Mouse (Mus musculus) embryonic facial prominence, embryonic 13.5 days (tissue): ENCODE results near the gene Ugt1a6a. TPM values are rescaled to one million over a fixed set of nuclear protein-coding genes. Genes with fewer than 3 reads are reported as not detected.
"Not testable (repeated sequence)": the region's sequence is repeated elsewhere in the genome, so short reads cannot be mapped to it uniquely, and the experiment has no call there.

ENCODE experiments used
- ATAC-seq: fragments of 200-750 bp; cut with Nextera tagmentation; 2 replicates; pipeline ENCODE4 v1.8.0; 2017; ENCODE audit warnings: low read depth; ENCODE audit not compliant: insufficient number of reproducible peaks, insufficient read depth, low FRiP score, low TSS enrichment
- H3K27ac ChIP-seq: fragments of 300-500 bp; sonication (generic); 2 replicates; pipeline ENCODE4 v1.5.1; 2015; ENCODE audit warnings: moderate library complexity, mild to moderate bottlenecking, inconsistent platforms
- H3K27me3 ChIP-seq: fragments of 300-500 bp; sonication (generic); 2 replicates; pipeline ENCODE4 v1.6.1; 2015; ENCODE audit warnings: mild to moderate bottlenecking, inconsistent platforms
- H3K36me3 ChIP-seq: fragments of 300-500 bp; sonication (generic); 2 replicates; pipeline ENCODE4 v1.6.1; 2015; ENCODE audit warnings: mild to moderate bottlenecking, inconsistent platforms
- H3K4me1 ChIP-seq: fragments of 300-500 bp; sonication (generic); 2 replicates; pipeline ENCODE4 v1.6.1; 2015; ENCODE audit warnings: inconsistent platforms
- H3K4me2 ChIP-seq: fragments of 300-500 bp; sonication (generic); 2 replicates; pipeline ENCODE4 v1.6.1; 2015; ENCODE audit warnings: moderate library complexity, mild to moderate bottlenecking, inconsistent platforms
- H3K4me3 ChIP-seq: fragments of 300-500 bp; sonication (generic); 2 replicates; pipeline ENCODE4 v1.5.1; 2015; ENCODE audit warnings: mild to moderate bottlenecking, inconsistent platforms
- H3K9ac ChIP-seq: fragments of 300-500 bp; sonication (generic); 2 replicates; pipeline ENCODE4 v1.6.1; 2015; ENCODE audit warnings: mild to moderate bottlenecking, inconsistent platforms
- H3K9me3 ChIP-seq: fragments of 300-500 bp; sonication (generic); 2 replicates; pipeline ENCODE4 v1.6.1; 2016; ENCODE audit warnings: inconsistent platforms
- WGBS: fragments of 180-500 bp; shearing (Covaris S2); methylation state at CpG from one replicate; pipeline ENCODE4 v1.1.7; 2015; ENCODE audit warnings: mixed read lengths; 5-methylcytosine and 5-hydroxymethylcytosine counted together
- polyA plus RNA-seq: library from polyadenylated mRNA; unstranded; fragments of >200 nt; fragmentation: Nextera tagmentation; extraction: Ambion mirVana; gene quantifications from 2 replicates; pipeline ENCODE4 v1.2.1, GENCODE M21; 2015

Gene Ugt1a6a
- polyA plus RNA-seq, 1 experiment from 2014 or later: 4.8 TPM

DNA sequence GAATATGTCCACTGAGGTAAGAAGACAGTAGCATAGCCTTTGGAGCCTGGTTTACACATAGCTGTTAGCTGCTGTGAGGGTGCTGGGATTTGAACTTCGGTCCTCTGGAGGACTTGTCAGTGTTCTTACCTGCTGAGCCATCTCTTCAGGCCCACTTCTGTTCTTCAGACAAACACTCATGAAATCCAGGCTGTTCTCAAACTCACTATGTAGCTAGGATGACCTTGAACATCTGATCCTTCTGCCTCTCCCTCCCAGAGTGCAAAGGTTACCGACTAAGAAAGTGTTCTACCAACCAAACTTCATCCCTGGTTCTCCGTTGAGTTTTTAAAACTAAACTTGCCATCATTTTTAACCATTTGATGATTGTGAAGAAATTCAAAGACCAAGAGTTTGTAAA lies 2.7 kb downstream of the Ugt1a6a start:
- no peak overlapping the region for H3K4me2 ChIP-seq
- no peak for ATAC-seq
- H3K27me3 ChIP-seq: no peaks in the 10 kb centered on the region
- H3K27ac ChIP-seq: no peak overlapping the region
- 80% methylated on average over 3 of the region's 3 CpGs for WGBS
- peaks cover 12% of the 10 kb centered on the region for H3K4me1 ChIP-seq
- no peak overlapping the region for H3K9ac ChIP-seq
- H3K36me3 ChIP-seq: no peaks in the 10 kb centered on the region
- H3K4me3 ChIP-seq: no peak overlapping the region
- no peaks in the 10 kb centered on the region for H3K9me3 ChIP-seq

DNA sequence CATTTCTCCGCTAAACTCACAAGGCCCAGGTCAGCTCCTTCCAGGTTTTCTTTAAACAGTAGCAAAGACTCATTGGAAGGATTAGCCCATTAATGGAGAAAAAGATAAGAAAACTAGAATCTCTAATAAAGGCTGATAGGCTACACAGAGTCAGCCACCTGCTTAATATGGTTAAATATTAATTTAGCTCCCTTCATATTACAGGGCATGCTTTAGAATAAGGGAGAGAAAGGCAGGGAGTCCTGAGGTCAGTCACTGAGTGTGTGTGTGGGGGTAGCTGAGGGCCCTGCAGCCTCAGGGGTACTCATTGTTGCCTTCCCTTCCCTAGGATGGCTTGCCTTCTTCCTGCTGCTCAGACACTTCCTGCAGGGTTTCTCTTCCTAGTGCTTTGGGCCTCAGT lies 3.5 kb downstream of the Ugt1a6a start:
- Histone ChIP-seq H3K9me3 (no peaks in the 10 kb centered on the region), H3K4me2 (no peak overlapping the region), H3K4me3 (no peak overlapping the region), H3K9ac (no peak overlapping the region), H3K36me3 (no peaks in the 10 kb centered on the region), H3K27me3 (no peaks in the 10 kb centered on the region), H3K4me1 (peaks cover 12% of the 10 kb centered on the region), H3K27ac (no peak overlapping the region)
- ATAC-seq: no peak
- 95% methylated on average over 1 of the region's 1 CpGs for WGBS

DNA sequence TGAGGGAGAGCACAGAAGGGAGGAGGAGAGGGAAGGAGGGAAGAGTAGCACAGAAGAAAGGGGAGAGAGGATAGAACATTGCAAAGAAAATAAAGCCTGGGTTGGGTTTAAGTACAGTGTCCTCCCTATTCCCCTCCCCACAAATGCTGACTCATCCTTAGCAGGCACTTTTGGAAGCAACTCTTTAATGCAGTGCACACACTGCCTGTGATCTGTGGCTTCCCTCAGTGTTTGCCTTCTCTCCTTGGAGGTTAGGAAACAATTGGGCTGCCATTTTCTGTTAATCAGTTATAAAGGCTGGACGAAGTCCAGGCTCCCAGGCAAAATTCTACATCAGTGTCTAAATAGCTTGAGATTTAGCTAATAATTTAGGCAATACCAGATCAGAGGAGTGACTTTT lies 5.9 kb downstream of the Ugt1a6a start:
- H3K27ac ChIP-seq, H3K9ac ChIP-seq, H3K36me3 ChIP-seq, H3K4me3 ChIP-seq, H3K4me2 ChIP-seq, H3K9me3 ChIP-seq, ATAC-seq, H3K4me1 ChIP-seq, H3K27me3 ChIP-seq: not testable (repeated sequence)
- WGBS: 57% methylated on average over 1 of the region's 1 CpGs

DNA sequence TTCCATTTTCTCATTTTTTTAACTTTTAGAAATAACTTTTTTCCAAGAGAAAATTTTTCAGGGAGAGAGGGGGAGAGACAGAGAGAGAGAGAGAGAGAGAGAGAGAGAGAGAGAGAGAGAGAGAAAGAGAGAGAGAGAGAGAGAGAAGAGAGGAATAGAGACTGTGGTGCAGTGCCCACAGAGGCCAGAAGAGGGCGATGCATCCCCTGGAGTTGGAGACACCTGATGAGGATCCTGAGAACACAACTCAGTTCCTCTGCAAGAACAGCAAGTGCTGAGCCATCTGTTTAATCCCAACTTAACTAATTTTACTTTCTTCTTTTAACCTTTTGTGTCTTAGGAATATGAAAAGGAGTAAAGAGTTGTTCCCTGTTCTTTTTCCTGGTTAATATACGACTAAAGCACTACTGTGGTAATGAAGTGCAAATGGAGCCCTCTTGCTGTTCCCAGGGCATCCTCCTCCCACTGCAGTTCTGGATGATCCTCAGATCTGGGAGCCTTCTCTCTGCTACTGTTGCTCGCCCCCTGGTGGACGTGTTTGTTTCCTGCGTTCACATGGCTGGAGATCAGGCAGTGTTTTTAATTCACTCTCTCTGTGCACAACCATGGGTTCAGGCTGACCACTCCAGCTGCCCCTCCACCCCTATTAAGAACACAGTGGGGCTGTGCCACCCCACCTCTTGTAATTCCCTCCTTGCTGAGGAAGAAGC lies 9.5 kb downstream of the Ugt1a6a start:
- not testable (repeated sequence) for H3K4me2 ChIP-seq, H3K27me3 ChIP-seq, H3K27ac ChIP-seq, ATAC-seq, H3K36me3 ChIP-seq, H3K4me1 ChIP-seq, H3K9me3 ChIP-seq, H3K4me3 ChIP-seq, H3K9ac ChIP-seq
- 3% methylated on average over 5 of the region's 5 CpGs for WGBS

DNA sequence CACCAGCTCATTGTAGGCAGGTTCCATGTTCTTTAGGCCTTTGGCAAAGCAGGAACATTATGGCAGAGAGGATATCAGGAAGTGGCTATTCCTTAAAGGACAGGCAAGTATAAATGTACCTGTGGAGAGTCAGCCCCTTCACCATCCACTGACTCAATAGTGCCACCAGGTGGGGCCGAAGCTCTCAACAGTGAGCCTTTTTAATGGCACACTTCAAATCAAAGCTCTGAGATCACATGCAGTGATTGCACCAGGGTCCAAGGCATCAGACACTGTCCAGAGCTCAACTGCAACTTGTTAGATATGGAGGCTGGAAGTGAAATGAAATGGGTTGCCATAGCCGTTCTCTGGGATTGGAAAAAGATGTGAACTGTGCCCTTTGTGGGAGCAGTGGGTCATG lies 10.7 kb downstream of the Ugt1a6a start:
- ATAC-seq: not testable (repeated sequence)

DNA sequence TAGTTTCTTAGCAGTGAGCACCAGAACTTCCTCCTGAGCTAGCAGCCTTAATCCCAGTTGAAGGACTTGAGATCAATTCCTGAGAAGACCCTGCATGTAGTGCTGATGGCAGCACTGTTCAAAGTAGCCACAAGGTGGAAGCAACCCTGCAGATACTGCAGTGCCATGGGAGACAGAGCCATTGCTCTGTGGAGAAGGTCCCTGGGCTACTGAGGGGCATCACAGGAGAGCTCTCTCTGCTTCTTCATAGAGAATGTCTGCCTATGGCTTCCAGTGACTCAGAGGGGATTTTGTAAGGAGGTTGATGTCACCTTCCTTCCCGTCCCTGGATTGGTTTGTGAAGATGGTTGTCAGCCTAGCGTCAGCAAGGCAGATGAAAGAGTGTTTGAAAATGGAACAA lies 15.5 kb downstream of the Ugt1a6a start:
- H3K9ac ChIP-seq, H3K27me3 ChIP-seq, H3K36me3 ChIP-seq, ATAC-seq, H3K4me2 ChIP-seq, H3K4me3 ChIP-seq, H3K27ac ChIP-seq, H3K9me3 ChIP-seq, H3K4me1 ChIP-seq: not testable (repeated sequence)
- WGBS: 67% methylated on average over 2 of the region's 2 CpGs

More for the DNA sequence above, 10.7 kb downstream of the Ugt1a6a start:
- not testable (repeated sequence) for H3K9me3 ChIP-seq, H3K27me3 ChIP-seq, H3K4me2 ChIP-seq, H3K9ac ChIP-seq, H3K27ac ChIP-seq, H3K4me3 ChIP-seq, H3K36me3 ChIP-seq, H3K4me1 ChIP-seq
- whole genome bisulfite sequencing: 54% methylated on average over 2 of the region's 2 CpGs

DNA sequence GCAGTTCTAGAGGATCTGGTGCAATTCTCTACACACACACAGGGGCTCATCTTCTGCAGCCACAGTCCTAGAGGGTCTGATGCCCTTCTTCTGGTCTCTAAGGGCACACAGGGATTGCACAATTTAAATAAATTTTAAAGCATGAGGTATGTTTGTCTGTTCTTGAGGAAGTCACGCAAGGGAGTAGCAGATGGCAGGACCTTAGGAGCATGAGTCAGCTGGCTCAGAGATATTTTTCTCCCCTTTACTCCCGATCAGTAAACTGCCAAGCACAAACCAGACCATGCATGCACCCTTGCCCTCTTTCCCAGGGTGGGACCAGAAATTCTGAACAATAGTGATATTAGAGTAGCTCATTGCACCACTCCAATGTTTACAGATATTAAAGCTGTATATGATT lies 23.8 kb downstream of the Ugt1a6a start:
- no peak overlapping the region for H3K4me3 ChIP-seq
- H3K27me3 ChIP-seq: no peaks in the 10 kb centered on the region
- WGBS: 75% methylated on average over 2 of the region's 2 CpGs
- H3K9me3 ChIP-seq: no peaks in the 10 kb centered on the region
- no peak overlapping the region for H3K27ac ChIP-seq
- H3K4me2 ChIP-seq: no peak overlapping the region
- H3K9ac ChIP-seq: no peak overlapping the region
- ATAC-seq: no peak
- no peaks in the 10 kb centered on the region for H3K4me1 ChIP-seq
- H3K36me3 ChIP-seq: no peaks in the 10 kb centered on the region

DNA sequence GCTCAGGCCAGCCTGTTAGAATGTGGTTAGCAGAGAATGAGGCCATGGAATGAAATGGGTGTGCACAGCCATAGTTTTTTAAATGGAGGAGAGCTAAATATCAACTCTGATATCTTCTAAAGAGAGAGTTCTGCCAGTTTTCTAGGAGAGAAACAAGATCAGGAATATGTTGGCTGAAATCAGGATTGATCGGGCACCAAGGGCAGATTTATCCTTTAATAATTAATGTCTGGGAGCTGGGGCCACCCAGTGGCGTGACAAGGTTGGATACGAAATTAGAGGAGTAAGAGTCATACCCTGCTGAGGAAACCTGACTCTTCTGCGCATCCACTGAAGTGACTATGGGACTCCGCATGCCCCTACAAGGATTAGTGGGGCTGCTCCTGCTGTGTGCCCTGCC lies 31.1 kb downstream of the Ugt1a6a start, which contains the start of gene Ugt1a5:
TSS of gene Ugt1a5 (plus strand) at position 302 of the 400 bp plus-strand sequence.
- Histone ChIP-seq H3K36me3 (no peaks in the 10 kb centered on the region), H3K9ac (no peak within 1 kb of the TSS), H3K27me3 (no peaks in the 10 kb centered on the region), H3K4me3 (no peak within 1 kb of the TSS), H3K9me3 (no peaks in the 10 kb centered on the region), H3K4me1 (no peaks in the 10 kb centered on the region), H3K27ac (no peak within 1 kb of the TSS), H3K4me2 (no peak within 1 kb of the TSS)
- ATAC-seq: no peak
- 77% methylated on average over 5 of the region's 5 CpGs for WGBS

DNA sequence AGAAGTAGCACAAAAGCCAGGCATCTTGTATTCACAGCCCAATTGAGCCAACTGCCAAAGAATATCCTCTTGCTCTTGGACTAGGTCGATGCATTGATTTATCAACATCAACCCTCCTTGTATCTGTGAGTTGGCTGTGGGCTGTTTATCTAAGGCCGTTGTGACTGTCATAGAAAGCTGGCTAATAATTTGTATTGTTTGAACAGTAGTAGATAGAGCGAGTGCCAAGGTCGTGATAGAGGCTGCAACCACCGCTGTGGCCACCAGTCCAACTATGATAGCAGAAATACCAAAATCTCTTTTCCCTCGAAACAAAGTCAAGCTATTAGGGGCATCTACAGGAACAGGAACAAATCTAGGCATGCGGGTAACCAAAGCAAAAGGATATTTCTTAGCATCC lies 37.6 kb downstream of the Ugt1a6a start:
- H3K36me3 ChIP-seq, ATAC-seq: not testable (repeated sequence)

DNA sequence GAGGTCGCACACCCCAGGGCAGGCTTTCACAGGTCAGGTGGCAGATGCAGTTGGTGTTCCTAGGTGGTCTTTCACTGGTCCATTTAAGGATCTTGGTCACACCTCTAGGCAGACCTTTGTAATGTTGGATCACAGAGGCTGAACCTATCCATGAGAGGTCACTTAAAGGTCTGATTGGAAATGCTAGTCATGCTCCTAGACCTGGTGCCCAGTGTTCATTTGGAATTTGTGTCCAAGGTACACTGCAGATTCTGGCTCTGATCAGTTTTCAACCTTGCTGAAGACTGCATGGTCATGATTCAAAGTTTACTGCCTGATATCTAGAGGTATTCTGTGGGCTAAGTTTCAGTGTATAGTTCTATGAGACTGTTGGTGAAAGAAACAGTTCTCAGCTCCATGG lies 45.0 kb downstream of the Ugt1a6a start:
- no peak for ATAC-seq
- Histone ChIP-seq H3K27ac (no peak overlapping the region), H3K4me1 (no peaks in the 10 kb centered on the region), H3K27me3 (no peaks in the 10 kb centered on the region), H3K9ac (no peak overlapping the region), H3K4me2 (no peak overlapping the region), H3K4me3 (no peak overlapping the region), H3K9me3 (peaks cover 22% of the 10 kb centered on the region; the same call in 1 of the 2 replicates), H3K36me3 (no peaks in the 10 kb centered on the region)
- 70% methylated on average over 1 of the region's 1 CpGs for WGBS

More for the DNA sequence above, 37.6 kb downstream of the Ugt1a6a start:
- not testable (repeated sequence) for H3K9ac ChIP-seq, H3K4me2 ChIP-seq, H3K27ac ChIP-seq, H3K27me3 ChIP-seq, H3K4me3 ChIP-seq, H3K4me1 ChIP-seq, H3K9me3 ChIP-seq
- WGBS: 77% methylated on average over 6 of the region's 7 CpGs

DNA sequence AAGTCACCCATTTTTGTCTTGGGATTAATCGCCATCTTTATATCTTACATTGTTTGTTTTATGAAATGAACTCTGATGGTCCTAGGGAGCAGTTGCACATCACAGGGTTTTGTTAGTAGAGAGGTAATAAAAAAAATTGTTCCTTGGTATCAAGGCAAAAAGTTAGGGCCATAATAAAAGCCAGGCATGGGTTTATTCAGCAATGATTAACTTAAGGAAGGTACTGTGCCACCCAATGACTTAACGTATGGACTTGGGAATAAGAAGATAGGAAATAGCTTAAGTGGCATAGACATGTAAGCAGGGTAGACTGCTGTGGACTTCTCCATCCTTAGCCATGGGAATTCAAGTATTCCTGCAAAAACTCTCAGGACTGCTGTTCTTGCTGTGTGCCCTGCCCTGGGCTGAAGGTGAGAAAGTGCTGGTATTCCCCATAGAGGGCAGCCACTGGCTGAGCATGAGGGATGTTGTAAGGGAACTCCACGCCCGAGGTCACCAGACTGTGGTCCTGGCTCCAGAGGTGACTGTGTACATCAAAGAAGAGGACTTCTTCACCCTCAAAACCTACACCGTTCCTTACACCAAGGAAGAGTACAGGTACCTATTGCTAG lies 51.8 kb downstream of the Ugt1a6a start:
- ATAC-seq: no peak
- Histone ChIP-seq H3K4me3 (no peak overlapping the region), H3K9me3 (no peaks in the 10 kb centered on the region), H3K27me3 (no peaks in the 10 kb centered on the region), H3K4me2 (no peak overlapping the region), H3K9ac (no peak overlapping the region), H3K27ac (no peak overlapping the region), H3K4me1 (no peaks in the 10 kb centered on the region), H3K36me3 (no peaks in the 10 kb centered on the region)
- 85% methylated on average over 5 of the region's 5 CpGs for WGBS

DNA sequence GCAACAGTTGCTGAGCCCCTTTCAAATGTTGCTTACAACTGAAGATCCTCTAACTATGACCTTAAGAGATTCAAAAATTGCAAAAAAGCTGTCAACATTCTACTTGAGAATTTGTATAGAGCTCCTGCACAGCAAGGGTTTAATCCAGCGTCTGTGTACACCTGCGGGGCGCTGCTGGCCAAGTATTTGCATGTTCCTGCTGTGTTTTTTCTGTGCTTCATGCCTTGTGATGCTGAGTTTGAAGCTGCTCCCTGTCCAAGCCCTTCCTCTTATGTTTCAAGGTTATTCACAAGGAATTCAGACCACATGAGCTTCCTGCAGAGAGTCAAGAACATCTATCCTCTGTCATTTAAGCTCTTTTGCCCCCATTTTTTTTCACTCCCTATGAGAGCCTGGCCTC lies 57.5 kb downstream of the Ugt1a6a start:
- Histone ChIP-seq H3K9me3 (no peaks in the 10 kb centered on the region), H3K4me1 (no peaks in the 10 kb centered on the region), H3K27me3 (no peaks in the 10 kb centered on the region), H3K4me2 (no peak overlapping the region), H3K4me3 (no peak overlapping the region), H3K36me3 (no peaks in the 10 kb centered on the region), H3K27ac (no peak overlapping the region), H3K9ac (no peak overlapping the region)
- no peak for ATAC-seq
- 61% methylated on average over 3 of the region's 3 CpGs for WGBS
